Mouse (Mus musculus): ENCODE results near the gene Pik3ip1. TPM values are rescaled to one million over a fixed set of nuclear protein-coding genes. Genes with fewer than 3 reads are reported as not detected.

Pik3ip1 gene
- total RNA-seq, 2 experiments from 2014 or later: 20.5 to 28.1 TPM

- ATAC-seq (replicated peaks; ENCODE audit: low FRiP score, low TSS enrichment, poor library complexity, severe bottlenecking): no peak
Measured at GRCm38 (mm10) chr11:3370162-3370561, 40.0 kb downstream of the Pik3ip1 start.

DNA sequence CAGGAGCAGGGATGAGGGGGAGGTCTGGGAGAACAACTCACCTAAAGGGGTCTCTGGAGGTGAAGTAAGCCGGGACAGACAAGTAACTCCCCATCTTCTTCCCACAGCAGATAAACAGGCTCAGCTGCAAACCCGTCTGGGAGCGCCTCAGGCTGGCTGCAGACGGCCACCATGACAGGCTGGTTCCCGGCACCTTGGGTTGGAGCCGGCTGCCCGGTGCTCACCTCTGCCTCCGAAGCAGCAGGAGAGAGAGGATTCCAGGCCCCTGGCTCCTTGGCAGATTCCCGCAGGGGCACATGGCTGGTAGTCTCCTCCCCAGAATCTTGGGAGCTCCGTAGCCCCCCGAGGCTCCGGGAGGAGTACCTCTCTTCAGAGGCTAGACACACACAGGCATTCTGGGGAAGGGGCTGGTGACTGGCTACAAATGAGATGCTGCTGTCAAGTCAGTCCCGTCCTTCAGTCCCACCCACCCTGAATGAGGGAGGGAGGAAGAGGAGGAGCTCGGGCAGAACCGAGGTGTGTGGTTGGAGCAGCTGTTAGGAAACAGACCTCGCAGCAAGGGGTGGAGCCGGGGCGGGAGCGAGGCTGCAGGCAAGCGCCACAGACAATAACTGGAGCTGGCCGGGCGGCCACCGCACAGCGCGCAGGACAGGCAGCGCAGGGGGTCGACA, 40.9 kb downstream of the Pik3ip1 start:
- peak; percentile 98 for ATAC-seq (replicated peaks; ENCODE audit: low FRiP score, low TSS enrichment, poor library complexity, severe bottlenecking)

GRCm38 (mm10) chr11:3371599-3372295, 41.5 kb downstream of the Pik3ip1 start:
- ATAC-seq (replicated peaks; ENCODE audit: low FRiP score, low TSS enrichment, poor library complexity, severe bottlenecking): 0 out of 2 replicates have a peak, but pooled peaks have one; percentile 1

DNA sequence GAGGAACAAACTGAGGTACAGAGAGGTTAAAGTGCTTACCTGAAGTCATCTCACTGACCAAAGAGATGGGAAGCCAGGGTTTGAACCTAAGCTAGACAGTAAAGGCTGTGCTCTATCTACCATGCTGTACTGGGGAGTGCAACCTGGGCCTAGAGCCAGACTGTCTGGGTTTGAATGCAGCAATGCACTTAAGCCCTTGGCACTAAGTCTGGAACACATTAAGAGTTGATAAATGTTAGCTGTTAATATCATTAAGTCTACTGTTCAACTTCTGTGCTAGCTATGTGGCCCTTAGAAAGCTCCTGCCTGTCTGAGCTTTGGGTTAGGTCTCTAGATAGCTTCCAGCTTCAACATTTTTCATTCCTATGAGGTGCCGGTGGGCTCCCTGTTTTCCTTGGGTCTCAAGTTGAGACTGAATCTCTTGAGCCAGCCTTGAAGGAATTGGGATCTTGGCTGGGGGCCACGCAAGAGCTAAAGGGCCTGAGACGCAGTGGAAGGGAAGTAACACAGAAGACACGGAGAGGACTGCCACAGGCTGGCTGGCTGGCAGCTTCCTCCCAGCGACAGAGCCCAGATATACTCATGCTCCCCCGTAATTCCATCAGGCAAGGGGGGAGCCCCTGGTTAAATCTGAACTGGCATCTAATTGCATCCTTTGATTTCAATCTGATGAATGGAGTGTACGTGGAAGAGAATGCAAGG, 43.5 kb downstream of the Pik3ip1 start:
- ATAC-seq (replicated peaks; ENCODE audit: low FRiP score, low TSS enrichment, poor library complexity, severe bottlenecking): no peak

- ATAC-seq (replicated peaks; ENCODE audit: low FRiP score, low TSS enrichment, poor library complexity, severe bottlenecking): no peak
Measured at GRCm38 (mm10) chr11:3374293-3374645, 44.1 kb downstream of the Pik3ip1 start.

DNA sequence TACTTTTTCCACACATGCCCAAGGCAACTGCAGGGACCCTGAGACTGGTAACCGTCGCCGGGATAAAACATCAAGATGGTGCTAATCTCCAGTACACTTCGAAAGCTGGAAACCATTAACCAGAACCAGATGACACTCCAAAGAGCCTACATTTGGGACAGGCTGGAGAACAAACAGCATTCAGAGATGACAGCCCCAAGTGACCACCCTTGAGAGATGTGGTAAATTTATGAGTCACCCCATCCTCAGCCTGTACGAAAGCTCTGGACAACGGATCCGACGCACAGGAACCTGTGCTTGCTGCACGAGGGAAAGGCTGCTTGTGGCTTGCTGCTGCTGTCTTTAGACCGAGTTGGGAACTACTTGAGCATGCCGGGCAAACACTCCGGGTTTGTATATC, 44.5 kb downstream of the Pik3ip1 start:
- no peak for ATAC-seq (replicated peaks; ENCODE audit: low FRiP score, low TSS enrichment, poor library complexity, severe bottlenecking)

GRCm38 (mm10) chr11:3379427-3379826, 49.2 kb downstream of the Pik3ip1 start:
- ATAC-seq (replicated peaks; ENCODE audit: low FRiP score, low TSS enrichment, poor library complexity, severe bottlenecking): peak; percentile 82

DNA sequence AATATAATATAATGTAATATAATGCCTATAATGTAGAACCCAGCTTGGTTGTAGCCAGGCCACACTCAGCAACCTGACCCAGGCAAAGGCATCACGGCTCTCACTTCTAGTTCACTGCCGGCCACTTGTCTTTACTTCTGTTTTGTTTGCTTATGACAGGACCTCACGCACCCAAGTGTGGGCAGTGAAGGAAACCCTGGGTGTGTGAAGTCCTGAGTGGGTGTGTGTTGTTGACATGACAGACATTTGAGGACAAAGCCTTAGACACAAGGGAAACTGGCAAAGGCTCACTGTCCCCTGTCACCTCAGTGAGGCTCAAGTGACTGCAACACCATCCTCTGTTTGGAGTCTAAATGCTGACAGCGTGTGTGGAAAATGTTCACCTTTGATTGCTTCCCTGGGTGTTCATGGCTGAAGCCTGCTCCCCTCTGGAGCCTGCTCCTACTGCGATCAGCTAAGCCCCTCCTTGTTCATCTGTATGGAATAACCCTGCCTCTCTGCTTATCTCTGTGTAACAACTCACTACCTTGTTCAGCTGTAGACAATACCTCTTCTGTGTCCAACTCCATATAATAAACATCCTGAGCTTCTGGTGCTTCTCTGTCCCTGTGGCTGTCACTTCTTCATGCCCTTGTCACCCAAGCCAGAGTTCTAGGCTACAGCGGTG, 51.1 kb downstream of the Pik3ip1 start:
- ATAC-seq (replicated peaks; ENCODE audit: low FRiP score, low TSS enrichment, poor library complexity, severe bottlenecking): no peak

GRCm38 (mm10) chr11:3382602-3383594, 52.7 kb downstream of the Pik3ip1 start:
- no peak for ATAC-seq (replicated peaks; ENCODE audit: low FRiP score, low TSS enrichment, poor library complexity, severe bottlenecking)

- peak; percentile 96 for ATAC-seq (replicated peaks; ENCODE audit: low FRiP score, low TSS enrichment, poor library complexity, severe bottlenecking)
Measured at GRCm38 (mm10) chr11:3386941-3387368, 56.8 kb downstream of the Pik3ip1 start.

GRCm38 (mm10) chr11:3387482-3388196, 57.4 kb downstream of the Pik3ip1 start:
- ATAC-seq (replicated peaks; ENCODE audit: low FRiP score, low TSS enrichment, poor library complexity, severe bottlenecking): 0 out of 2 replicates have a peak, but pooled peaks have one; percentile 1

DNA sequence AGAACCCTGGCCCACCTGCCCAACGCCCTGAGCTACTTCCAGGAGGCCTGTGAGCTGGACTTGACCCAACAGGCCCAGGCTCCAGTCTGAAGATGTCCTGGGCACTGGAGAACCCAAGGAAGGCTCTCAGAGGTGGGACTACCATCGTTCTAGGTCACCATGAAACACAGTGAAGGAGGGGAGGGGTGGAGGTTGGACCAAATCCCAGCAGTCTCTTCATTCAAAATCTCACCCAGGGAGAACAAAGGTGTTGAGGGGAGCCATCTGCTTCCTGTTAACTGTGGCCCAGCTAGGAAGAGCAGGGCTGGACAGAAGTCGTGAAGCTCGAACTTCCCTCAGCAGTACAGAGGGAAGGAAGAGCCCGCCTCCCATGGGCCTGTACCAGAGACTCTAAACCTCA, 59.8 kb downstream of the Pik3ip1 start:
- no peak for ATAC-seq (replicated peaks; ENCODE audit: low FRiP score, low TSS enrichment, poor library complexity, severe bottlenecking)

DNA sequence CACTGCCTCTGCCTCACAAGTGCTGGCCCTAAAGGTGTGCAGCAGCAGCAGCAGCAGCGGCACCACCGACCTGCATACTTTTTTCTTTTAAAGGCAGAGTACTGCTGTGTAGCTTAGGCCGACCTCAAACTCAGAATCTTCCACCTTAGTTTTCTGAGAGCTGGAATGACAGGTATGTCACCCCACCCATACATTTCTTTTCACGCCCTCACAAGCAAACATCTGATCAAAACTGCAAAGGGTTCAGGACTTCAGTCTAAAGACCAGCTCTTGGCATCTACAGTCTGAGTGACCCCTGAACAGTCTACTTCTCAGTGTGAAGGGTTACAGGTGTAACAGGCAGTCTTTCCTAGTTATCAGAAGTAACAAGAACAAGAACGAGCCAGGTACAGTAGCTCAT, 60.6 kb downstream of the Pik3ip1 start:
- ATAC-seq (replicated peaks; ENCODE audit: low FRiP score, low TSS enrichment, poor library complexity, severe bottlenecking): no peak

- no peak for ATAC-seq (replicated peaks; ENCODE audit: low FRiP score, low TSS enrichment, poor library complexity, severe bottlenecking)
Measured at GRCm38 (mm10) chr11:3392526-3392925, 62.3 kb downstream of the Pik3ip1 start.

Data from megakaryocyte-erythroid progenitor cell, adult 5-6 weeks (primary cell).